Mouse (Mus musculus): ENCODE measurements around the gene Cacna1a.

Cacna1a gene

DNA sequence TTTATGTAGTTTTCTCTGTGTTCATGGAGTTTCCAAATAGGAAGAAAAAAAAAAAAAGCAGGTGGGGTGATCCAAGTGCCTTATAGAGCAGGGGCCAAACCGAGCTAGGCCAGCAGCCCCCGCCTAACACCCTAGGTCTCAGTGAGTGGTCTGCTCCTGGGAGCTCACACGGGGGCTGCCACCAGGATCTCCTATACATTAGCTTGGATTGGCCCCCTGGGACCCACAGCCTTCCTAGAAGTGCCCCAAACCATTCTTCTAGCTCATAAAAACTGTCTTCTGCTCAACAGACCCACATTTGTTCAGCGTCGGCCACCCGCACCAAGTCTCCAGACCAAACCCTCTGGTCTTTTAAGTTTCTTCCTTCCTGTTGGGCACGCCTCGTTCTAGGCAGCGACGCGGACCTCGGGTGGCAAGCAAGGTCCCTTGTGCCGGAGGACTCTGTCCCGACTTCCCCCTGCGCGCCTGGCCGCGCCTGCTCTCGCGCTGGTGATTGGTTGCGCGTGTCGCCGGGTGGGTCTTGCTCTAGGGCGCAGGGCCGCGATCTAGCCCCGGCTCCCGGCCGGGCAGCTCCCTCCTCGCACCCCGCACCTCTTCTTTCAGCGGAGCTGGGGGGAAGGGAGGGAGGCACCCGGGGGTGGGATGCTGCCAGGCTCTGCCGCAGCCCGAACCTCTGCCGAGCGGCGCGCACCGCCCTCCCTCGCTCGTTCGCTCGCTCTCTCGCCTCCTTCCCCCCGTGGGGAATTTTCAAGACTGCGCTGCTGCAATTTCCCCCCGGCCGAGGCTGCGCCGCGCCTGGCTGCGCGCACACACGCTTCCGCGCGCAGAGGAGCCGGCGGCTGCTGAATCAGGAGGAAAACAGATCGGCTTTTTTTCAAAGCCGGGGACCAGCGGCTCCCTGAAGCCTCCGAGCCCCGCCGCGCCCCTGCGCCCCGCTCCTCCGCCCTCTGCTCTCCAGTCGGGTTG is 25.9 kb downstream of the Cacna1a start:
- peak; percentile 47 for DNase-seq (ENCODE audit: low read depth, low spot score)

DNA sequence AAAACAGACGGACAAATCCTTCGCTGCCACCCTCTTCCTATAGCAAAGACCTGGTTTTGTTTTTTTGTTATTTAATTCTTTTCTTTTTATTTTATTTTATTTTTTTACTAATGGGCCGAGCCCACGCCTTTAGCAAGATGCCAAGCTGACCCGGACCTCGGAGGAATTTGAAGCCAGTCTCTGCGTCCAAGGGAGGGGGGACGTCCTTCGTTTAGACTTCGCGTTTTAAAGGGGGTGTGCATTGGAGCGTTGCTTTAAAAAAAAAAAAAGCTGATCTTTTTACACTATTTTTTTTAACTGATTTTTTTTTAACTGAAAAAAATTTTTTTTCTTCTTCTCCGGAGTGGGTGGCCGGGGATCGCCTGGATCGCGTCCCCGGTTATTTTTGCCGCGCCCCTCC is 26.7 kb downstream of the Cacna1a start:
- no peak for DNase-seq (ENCODE audit: low read depth, low spot score)

DNA sequence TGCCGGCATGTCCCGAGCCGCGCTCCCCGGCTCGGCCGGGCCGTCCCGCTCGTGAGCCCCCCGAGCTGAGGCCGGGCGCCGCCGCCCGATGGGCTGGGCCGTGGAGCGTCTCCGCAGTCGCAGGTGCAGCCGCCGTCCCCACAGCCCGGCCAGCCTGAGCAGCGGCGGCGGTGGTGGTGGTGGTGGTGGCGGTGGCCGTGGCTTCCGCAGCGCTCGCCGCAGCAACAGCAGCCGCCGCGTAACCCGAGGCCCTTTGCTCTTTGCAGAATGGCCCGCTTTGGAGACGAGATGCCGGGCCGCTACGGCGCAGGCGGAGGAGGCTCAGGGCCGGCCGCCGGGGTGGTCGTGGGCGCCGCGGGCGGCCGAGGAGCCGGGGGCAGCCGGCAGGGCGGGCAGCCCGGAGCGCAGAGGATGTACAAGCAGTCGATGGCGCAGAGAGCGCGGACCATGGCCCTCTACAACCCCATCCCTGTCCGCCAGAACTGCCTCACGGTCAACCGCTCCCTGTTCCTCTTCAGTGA is 27.2 kb downstream of the Cacna1a start:
- peak; percentile 7 for DNase-seq (ENCODE audit: low read depth, low spot score)

DNA sequence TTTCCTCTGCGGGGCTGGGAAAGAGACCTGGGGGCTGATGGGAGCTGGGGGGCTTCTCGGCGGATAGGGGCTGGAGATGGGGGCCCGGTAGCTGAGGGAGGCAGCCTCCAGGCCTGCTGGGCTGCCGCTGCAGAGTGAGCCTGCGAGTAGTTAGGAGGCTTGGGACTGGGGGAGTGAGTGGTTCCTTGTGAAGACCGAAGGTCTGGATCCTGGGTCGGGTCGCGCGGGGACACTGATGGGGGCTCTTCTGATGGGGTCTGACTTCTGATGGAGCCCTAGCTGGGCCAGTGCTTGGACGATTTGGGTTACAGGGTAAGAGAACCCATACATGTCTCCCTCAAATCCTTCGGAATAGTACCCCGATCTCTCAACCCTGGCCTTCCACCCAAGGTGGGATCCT is 27.8 kb downstream of the Cacna1a start:
- no peak for DNase-seq (ENCODE audit: low read depth, low spot score)

DNA sequence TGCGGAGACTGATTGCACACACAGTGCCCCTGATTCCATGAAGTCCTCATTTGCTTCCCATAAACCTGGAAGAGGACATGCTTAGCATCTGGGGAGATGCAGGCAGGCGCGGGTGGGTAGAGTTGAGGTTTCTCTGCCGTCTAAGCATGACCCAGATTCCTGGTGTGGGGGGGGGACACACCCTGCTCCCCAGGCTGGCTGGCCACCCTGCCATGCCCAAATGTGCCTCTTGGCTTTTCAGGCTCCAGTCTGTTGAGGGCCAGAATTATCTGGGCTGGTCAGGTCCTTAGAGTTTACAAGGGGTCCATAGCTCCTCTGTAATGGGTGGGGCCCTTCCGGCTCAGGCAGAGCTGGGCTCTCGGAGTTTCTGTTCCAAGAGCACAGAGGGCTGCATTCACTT is 28.7 kb downstream of the Cacna1a start:
- no peak for DNase-seq (ENCODE audit: low read depth, low spot score)

DNA sequence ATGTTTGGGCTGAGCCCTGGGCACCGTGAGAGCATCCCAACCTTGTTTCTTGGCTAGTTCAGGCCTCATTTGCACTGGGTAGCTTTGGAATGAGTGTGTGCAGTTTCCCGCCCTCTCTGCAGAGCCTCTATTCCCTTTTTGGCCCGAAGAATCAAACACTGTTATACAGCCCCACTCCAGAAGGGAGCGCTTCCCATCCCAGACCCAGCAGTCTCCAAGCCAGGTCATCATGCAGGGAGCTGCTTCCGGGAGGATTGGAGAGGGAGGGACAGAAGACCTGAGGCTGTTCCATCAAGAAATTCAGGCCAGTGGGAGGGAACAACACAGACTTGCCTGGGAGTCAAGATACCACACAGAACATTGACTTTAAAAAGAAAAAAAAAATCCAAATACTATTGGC is 29.6 kb downstream of the Cacna1a start:
- DNase-seq (ENCODE audit: low read depth, low spot score), result no peak

DNA sequence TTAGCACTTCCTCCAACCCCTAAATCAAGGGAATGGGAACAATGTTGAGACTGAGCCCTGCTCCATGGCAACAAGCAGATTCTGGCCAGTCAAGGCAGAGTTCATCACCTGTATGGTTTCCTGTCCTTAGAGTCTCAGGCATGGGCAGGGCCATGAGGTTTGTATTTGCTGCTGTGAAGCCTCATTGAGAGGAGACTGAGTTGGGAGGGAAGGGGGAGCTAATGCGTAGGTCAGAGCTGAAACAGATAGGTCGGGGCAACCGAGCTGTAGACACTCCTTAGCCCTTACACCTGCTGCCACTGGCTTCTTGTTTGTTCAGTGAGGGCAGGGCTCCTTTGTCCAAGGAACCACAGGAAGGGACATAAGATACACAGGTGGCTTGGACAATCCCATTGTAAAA is 36.2 kb downstream of the Cacna1a start:
- no peak for DNase-seq (ENCODE audit: low read depth, low spot score)

DNA sequence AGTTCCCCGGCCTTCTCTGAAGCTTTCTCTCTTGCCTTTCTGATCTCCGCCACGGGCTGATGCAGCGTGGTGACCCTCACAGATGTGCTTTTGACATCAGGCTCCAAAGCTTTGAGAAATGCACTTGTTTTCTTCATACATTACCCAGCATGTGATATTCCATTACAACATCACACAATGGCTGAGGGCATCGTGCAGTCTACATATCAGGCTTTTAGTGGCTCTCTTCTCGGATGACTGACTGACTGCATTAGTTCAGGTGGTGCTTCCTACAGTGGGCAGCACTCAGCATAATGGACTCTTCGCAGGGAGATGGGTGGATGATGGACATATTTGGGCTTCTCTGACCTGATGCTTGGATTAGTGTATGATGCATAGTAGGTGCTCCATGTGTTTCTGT is 37.8 kb downstream of the Cacna1a start:
- DNase-seq (ENCODE audit: low read depth, low spot score), result no peak

DNA sequence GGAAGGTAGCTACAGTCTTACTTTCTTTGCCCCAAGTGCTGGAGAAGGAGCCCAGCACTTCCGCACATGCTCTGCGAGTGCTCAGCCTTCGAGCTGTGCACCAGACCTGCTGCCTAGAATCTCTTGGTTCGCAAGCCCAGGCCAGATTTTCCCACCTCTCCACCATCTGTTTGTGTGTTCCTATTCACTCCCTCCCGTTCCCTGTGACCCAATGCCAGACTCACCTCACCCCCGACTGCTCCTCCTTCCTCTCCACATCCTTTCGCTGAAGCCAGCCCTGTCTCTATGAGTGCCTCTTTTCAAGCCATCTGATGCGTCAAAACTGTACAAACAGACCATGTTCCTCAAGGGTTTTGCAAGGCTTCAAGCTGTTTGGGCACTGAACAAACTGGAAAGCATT is 38.3 kb downstream of the Cacna1a start:
- no peak for DNase-seq (ENCODE audit: low read depth, low spot score)

DNA sequence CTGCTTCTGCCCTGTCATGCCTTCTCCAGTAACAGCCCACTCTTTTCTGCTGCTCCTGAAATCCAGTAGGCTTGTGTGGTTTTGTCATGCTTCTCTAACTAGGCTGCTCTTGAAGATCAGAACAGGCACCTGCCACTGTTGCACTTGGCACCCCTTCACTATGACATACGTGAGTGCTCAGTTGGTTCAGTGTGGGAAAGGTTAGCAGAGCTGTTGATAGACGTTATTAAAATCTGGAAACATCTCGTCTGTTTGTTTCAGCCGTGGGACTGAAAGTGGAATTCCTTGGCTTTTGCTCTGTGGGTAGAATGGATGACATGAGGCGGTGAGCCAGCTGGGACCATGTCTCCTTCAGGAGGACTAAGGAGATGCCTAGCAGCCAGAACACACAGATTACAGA is 39.8 kb downstream of the Cacna1a start:
- DNase-seq (ENCODE audit: low read depth, low spot score), result no peak

DNA sequence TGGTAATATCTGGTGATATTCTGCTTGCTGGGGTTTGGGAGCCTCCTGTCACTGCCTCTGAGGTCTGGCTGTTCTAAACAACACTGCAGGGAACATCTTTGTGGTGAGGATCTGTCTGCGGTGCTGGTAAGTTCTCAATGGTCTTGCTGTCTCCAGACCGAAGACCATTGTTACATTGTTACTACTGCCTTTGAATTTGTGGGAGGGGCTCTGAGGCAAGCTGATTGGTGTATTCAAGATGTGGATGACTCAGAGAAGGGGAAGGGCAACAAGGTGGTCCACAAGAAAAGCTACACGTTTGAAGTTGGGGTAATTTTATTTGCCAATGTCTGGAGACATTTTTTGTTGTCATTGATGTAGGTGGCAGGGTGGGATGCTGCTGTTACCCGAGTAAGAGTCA is 40.8 kb downstream of the Cacna1a start:
- DNase-seq (ENCODE audit: low read depth, low spot score), result no peak

DNA sequence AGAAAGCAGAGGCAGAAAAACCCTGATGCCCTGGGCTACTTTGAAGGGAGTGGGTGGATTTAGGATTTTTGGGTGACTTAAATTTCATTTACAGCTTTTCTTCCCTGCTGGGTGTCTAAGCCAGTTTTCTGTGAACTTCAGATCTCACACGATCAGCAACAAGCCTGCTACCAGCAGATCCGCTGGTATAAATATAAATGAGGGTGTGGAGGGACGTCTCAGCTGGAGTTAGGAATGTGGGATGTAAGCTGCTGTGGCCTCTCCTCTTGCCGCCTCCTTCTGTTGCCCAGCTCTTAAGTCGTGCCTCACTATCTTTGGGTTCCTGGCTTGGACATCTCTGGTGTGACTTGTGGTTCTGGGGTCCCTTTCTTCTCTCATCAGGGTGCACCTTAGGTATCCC is 41.3 kb downstream of the Cacna1a start:
- no peak for DNase-seq (ENCODE audit: low read depth, low spot score)

DNA sequence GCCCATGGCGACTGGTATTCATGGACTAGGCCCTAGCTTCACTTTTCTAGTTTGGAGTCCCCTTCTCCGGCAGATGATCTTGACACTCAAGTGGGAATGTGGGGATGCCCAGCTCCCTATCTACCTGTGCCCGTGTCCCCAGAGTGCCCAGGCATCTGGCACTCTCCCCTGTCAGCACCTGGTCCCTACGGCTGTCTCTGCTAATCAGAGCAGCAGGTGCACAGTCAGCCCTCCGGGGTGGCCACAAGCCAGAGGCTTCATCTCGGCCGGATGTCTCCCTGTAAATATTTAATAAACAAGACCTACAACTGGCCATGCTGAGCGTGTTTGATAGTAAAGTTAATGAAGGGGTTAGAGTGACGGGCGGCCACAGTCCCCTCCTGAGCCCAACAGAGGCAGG is 47.1 kb downstream of the Cacna1a start:
- no peak for DNase-seq (ENCODE audit: low read depth, low spot score)

DNA sequence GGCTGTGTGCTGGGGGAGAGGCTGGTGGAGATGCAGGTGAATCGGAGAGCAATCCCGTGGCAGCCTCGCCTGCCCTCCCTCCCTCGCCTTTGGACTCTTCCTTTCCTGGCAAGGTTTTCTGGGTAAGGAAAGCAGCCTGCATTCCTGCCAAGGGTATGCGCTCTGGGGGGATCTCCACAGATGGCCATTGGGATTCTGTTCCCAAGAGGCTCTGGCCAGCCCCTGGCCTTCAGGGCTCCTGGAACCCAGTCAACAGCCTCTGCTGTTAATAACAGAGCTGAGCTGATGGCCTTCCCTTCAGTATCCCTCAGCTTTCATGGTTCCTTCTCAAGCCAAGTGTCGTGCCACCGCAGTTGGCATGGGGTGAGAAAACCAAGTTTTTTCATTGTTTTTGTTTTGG is 51.6 kb downstream of the Cacna1a start:
- DNase-seq (ENCODE audit: low read depth, low spot score), result no peak

DNA sequence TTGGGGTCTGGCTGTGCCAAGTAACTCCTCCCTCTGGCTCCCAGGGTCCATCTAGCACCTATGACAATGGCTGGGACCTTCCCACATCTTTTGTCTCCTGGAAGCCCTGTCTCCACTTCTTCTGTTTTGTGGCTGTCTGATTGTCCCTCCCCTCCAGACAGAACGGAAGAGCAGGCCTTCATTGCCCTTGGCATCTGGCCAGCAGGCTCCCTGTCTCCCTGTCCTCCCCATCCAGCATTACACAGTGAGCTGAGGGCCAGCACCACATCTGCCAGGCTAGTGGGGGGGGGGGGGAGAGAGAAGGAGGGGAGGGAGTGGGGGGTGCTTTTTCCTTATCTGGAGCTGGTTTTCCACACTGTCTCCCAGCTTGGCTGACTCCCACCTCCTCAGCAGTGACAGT is 53.8 kb downstream of the Cacna1a start:
- no peak for DNase-seq (ENCODE audit: low read depth, low spot score)

DNA sequence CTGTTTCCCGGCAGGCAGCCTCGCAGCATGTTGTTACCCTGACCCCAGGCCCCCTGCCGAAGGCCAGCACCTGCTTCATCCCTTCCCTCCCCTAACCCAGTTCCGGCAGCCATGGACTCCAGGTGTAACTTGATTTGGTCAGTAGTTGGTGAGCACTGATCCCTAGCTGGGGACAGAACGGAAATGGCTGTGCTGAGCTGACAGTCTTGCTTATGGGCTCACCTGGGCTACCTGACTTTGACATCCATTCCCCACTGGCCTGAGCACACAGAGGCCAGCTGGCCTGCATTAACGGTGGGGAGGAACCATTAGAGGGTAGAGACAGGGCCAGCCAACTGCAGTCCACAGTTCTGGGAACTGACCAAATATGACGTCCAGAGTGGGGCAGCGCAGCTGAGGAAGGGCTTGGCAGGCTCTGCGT is 58.3 kb downstream of the Cacna1a start:
- DNase-seq (ENCODE audit: low read depth, low spot score), result no peak

DNA sequence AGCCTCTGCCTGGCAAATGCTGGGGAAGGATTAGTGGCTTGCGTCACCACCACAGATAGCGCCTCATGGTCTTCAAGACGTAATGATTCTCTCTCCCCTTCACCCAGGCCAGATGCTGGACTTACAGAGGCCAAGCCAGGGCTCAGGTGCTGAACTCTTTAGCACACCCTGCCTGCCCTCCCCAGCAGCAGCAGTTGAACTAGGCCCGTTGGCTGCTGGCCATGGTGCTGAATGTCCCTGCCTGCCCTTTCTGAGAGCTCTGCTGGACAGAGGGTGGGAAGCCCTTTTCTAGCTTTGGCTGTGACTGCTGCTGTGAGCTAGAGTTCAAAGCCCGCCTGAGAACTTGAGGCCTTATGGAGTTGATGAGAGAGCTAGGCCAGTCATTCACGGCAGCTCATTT is 66.3 kb downstream of the Cacna1a start:
- peak; percentile 87 for DNase-seq (ENCODE audit: low read depth, low spot score)

DNA sequence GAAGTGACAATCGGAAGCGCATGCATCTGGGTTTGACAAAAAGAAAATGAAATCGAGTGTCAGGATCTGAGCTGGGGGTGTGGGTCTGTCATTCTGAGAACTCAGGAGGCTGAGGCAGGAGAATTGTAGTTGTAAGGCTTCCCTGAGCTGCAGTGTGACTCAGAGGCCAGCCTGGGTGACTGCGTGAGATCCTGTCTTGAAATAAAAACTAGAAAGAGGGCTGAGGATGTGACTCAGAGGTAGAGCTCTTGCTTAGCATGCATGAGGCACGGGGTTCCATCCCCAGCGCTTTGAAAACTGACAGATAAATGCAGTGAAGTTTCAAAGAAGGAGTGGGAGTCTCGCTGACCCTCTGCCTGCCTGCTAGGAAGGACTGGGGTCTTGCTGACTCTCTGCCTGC is 70.6 kb downstream of the Cacna1a start:
- no peak for DNase-seq (ENCODE audit: low read depth, low spot score)

DNA sequence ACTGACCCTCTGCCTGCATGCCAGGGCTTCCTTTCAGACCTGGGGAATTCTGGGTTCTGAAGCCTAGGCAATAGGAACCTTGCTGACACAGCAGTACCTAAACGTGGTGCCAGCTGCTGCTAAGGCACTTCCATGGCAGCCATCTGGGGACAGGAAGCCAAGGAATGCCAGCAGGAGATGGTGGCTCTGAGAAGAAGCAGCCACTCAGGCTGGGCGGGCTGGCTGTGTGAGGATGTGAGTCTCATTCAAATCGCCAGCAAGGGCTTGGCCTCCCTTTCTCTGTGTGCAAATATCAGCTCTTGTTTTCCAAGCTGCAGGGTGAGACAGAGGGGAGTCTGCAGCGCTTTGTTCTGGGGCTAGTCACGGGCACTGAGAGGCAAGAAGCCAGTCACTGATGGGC is 71.0 kb downstream of the Cacna1a start:
- no peak for DNase-seq (ENCODE audit: low read depth, low spot score)

DNA sequence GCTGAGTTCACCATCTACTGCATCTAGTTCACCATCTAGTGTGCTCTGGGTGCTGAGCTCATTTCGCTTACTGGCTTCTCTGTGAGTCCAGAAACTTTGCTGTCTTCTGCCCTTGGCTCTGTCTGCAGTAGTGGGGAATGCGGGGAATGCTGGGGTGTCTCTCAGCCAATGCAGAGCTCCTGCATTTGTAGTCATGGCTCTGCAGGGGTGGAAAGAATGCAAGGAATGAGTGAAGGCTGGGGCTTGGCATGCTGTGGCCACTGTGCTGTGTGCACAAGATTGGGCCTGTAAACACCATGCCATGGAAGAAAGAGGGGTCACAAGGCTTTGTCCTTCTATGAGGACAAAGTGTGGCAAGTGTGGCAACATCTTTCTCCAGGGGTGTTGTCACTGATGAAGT is 72.5 kb downstream of the Cacna1a start:
- no peak for DNase-seq (ENCODE audit: low read depth, low spot score)

DNA sequence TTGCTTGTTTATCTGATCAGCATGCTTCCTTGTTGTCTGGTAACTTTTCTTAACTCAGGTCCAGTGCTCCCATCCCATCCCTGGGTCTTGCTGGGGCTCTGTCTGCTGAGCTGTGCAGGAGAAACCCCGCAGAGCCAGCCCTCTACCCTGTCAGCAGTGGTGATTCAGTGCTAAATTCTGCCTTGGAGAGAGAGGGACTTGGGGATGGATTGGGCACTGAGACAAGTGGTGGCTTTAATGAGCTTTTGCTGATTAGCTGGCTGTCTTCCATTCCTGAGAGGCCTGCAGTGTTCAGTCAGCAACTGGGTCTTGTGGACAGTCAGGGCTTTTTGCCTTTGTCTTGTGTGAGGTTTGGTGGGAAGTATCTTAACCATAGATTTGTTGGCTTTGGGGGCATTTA is 78.7 kb downstream of the Cacna1a start:
- no peak for DNase-seq (ENCODE audit: low read depth, low spot score)

DNA sequence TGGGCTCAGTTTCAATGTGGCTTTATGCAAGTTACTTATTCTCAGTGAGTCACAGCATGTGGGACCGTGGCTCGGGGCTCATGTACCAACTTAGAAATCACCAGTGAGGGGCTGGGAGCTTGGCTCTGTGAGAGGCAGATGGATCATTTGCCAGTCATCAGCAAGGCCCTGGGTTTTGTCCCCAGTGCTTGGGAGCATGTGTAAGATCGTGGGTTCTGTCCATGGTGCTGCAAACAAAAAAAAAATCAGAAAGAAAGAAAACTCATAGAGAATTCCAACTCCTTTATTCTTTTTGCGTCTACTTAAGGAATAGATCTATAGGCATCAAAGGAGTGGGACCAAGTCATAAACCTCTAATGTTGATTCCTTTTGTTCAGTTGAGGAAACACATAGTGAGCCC is 80.8 kb downstream of the Cacna1a start:
- DNase-seq (ENCODE audit: low read depth, low spot score), result no peak

DNA sequence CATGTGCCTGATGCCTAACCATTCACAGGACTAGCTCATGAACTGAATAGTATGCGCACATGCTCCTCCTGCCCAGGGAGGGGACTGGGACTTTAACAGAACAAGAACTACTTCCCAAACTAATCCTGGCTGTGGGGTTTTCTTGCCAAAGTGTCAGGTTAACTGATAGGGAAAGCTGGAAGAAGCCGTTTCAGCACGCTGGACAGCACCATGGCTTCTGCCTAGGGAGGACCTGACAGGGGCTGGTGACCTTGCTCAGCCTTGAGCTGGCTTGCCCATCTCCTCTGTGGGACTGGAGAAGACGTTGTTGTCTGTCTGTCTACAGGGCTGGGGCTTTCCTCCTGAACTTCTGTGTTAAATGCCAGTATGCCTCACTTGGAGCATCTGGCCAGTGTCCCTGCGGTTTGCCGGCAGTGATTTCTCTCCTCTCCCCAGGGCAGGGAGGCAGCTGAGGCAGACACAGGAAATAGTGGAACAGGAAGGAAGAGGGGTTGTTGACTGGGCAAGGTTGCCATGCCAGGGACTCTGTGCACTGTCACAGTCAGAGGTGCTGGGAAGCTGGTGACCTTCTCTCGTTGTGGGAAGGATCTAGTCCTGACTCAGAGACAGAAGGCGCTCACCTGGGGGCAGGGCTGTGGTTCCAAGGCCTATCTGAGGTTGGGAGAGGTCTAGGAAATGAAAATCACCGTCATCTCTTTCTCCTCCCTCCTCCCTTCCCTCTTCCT is 83.2 kb downstream of the Cacna1a start:
- peak; percentile 84 for DNase-seq (ENCODE audit: low read depth, low spot score)
